Mouse (Mus musculus) myocyte (in vitro differentiated cells): ENCODE measurements around the gene Nbl1. TPM values are rescaled to one million over a fixed set of nuclear protein-coding genes. Genes with fewer than 3 reads are reported as not detected.

ENCODE experiments used
- H3K27me3 ChIP-seq: one replicate; pipeline ENCODE4 v1.6.1; 2011; ENCODE audit not compliant: control insufficient read depth, insufficient read depth, insufficient read length
- H3K36me3 ChIP-seq: one replicate; pipeline ENCODE4 v1.6.1; 2011; ENCODE audit not compliant: control insufficient read depth, insufficient read depth
- H3K4me2 ChIP-seq: one replicate; pipeline ENCODE4 v1.6.1; 2011; ENCODE audit warnings: low read depth, control low read depth
- H3K4me3 ChIP-seq: one replicate; pipeline ENCODE4 v1.5.1; 2011; ENCODE audit warnings: mild to moderate bottlenecking, control low read depth, moderate library complexity
- H3K79me2 ChIP-seq: one replicate; pipeline ENCODE4 v1.6.1; 2011; ENCODE audit not compliant: control insufficient read depth, insufficient read depth
- H3ac ChIP-seq: one replicate; pipeline ENCODE4 v1.6.1; 2011; ENCODE audit not compliant: control insufficient read depth, insufficient read length
- CEBPB ChIP-seq: IDR thresholded peaks from 2 replicates; pipeline ENCODE4 v1.6.1; 2011; ENCODE audit warnings: mild to moderate bottlenecking, moderate library complexity; ENCODE audit not compliant: poor library complexity, insufficient read depth, severe bottlenecking
- E2F4 ChIP-seq: IDR thresholded peaks from one replicate; pipeline ENCODE4 v1.6.1; 2011; ENCODE audit warnings: mild to moderate bottlenecking, control low read depth, moderate library complexity; ENCODE audit not compliant: insufficient read depth
- MAX ChIP-seq: IDR thresholded peaks from one replicate; pipeline ENCODE4 v1.6.1; 2011; ENCODE audit warnings: low read depth, mild to moderate bottlenecking, control low read depth
- MYOD1 ChIP-seq, 3 experiments: IDR thresholded peaks; one replicate each; pipeline ENCODE4 v1.6.1; 2011; ENCODE audit warnings: control low read depth in 2 of 3, low read depth in 2 of 3, mild to moderate bottlenecking in 2 of 3, moderate library complexity in 1 of 3; ENCODE audit not compliant: insufficient read length in 2 of 3, control insufficient read depth in 1 of 3
- MYOG ChIP-seq, 3 experiments: IDR thresholded peaks; one replicate each; pipeline ENCODE4 v1.6.1; 2011; ENCODE audit warnings: control low read depth in 2 of 3, low read depth in 2 of 3, mild to moderate bottlenecking in 2 of 3; ENCODE audit not compliant: insufficient read length in 2 of 3, control insufficient read depth in 1 of 3, insufficient read depth in 1 of 3
- POLR2A ChIP-seq: IDR thresholded peaks from one replicate; pipeline ENCODE4 v1.6.1; 2011; ENCODE audit warnings: low read depth, mild to moderate bottlenecking, control low read depth, moderate library complexity; ENCODE audit not compliant: insufficient read length
- POLR2AphosphoS2 ChIP-seq: IDR thresholded peaks from one replicate; pipeline ENCODE4 v1.6.1; 2011; ENCODE audit warnings: low read depth, control low read depth; ENCODE audit not compliant: insufficient read length
- REST ChIP-seq: IDR thresholded peaks from one replicate; pipeline ENCODE4 v1.6.1; 2011; ENCODE audit warnings: mild to moderate bottlenecking, control low read depth, moderate library complexity; ENCODE audit not compliant: insufficient read depth, insufficient read length
- SRF ChIP-seq: IDR thresholded peaks from one replicate; pipeline ENCODE4 v1.6.1; 2011; ENCODE audit warnings: low read depth; ENCODE audit not compliant: control insufficient read depth, insufficient read length
- TCF12 ChIP-seq: IDR thresholded peaks from one replicate; pipeline ENCODE4 v1.6.1; 2011; ENCODE audit warnings: mild to moderate bottlenecking, control low read depth; ENCODE audit not compliant: poor library complexity, insufficient read depth, severe bottlenecking
- TCF3 ChIP-seq: IDR thresholded peaks from one replicate; pipeline ENCODE4 v1.6.1; 2011; ENCODE audit warnings: low read depth, control low read depth; ENCODE audit not compliant: insufficient read length
- USF1 ChIP-seq: IDR thresholded peaks from one replicate; pipeline ENCODE4 v1.6.1; 2011; ENCODE audit warnings: low read depth, mild to moderate bottlenecking, control low read depth, moderate library complexity
- polyA plus RNA-seq: library from polyadenylated mRNA; unstranded; fragments of >200 nt; fragmentation: generic; extraction: Trizol; gene quantifications from one replicate; pipeline ENCODE4 v1.2.1, GENCODE M21; 2012; ENCODE audit warnings: missing spikeins

Nbl1 gene
- polyA plus RNA-seq, 1 experiment: 42.2 TPM

DNA sequence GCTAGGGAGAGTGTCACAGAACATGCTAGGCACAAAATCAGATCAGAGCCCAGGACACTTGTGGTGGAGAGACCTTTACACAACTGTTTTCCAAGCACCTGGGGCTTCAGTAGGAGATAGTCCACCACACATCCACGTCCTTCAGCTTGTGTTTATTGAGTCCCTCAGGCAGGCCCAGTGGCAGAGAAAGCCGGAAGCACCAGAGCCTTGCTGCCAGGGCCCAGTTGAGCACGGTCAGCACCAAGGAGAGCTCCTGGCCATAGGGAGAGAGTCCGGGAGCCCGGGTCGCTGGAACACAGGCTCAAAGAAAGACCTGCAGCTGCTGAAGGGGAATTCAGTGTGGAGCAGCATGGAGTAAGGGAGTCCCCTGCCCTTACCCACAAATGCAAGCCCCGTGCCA, 33.2 kb downstream of the Nbl1 start:
- Histone ChIP-seq H3ac (no peak overlapping the region), H3K4me2 (no peak overlapping the region), H3K79me2 (no peaks in the 10 kb centered on the region), H3K4me3 (no peak overlapping the region), H3K27me3 (peaks cover 7% of the 10 kb centered on the region), H3K36me3 (no peaks in the 10 kb centered on the region)
- TF ChIP-seq POLR2AphosphoS2 (no peak), REST (peak; percentile 68), MAX (no peak), TCF12 (no peak), SRF (no peak), TCF3 (no peak), POLR2A (no peak)

GRCm38 (mm10) chr4:139058029-139058428, 34.8 kb downstream of the Nbl1 start:
- Histone ChIP-seq H3ac (no peak overlapping the region), H3K4me3 (no peak overlapping the region), H3K4me2 (no peak overlapping the region), H3K27me3 (peaks cover 10% of the 10 kb centered on the region), H3K36me3 (no peaks in the 10 kb centered on the region), H3K79me2 (no peaks in the 10 kb centered on the region)
- TF ChIP-seq MYOD1 (IDR thresholded peaks at IDR 0.05; ENCODE audit: control insufficient read depth in 1 of 3, insufficient read length in 2 of 3, low read depth in 2 of 3): no peak

DNA sequence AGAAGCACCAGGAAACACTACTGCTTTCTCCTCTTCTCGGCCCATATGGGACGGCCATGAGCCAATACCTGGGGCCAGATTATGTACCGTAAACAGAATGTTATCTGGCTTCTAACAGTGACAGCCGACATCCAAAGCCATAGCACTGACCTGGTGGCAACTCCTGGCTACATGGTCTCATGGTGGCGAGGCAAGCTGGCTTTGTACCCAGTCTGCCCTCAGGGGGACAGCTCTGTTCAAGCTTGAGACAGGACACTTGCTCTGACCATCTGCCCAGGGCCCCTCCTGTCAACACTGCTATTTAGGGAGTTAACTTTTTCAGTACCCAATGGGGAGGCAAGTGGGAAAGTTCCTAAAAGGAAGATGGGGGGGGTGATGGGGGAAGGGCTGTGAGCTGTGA, 35.5 kb downstream of the Nbl1 start:
- no peaks in the 10 kb centered on the region for H3K36me3 ChIP-seq
- H3K27me3 ChIP-seq: peaks cover 10% of the 10 kb centered on the region
- no peaks in the 10 kb centered on the region for H3K79me2 ChIP-seq
- TF ChIP-seq MAX: no peak
- no peak for TF ChIP-seq USF1
- TF ChIP-seq TCF12: no peak
- no peak for TF ChIP-seq MYOG (IDR thresholded peaks at IDR 0.05; ENCODE audit: control insufficient read depth in 1 of 3, insufficient read depth in 1 of 3, insufficient read length in 2 of 3, low read depth in 2 of 3)
- no peak for TF ChIP-seq CEBPB
- TF ChIP-seq REST: no peak
- no peak for TF ChIP-seq MYOD1 (IDR thresholded peaks at IDR 0.05; ENCODE audit: control insufficient read depth in 1 of 3, insufficient read length in 2 of 3, low read depth in 2 of 3)
- no peak for TF ChIP-seq SRF
- no peak for TF ChIP-seq POLR2AphosphoS2
- TF ChIP-seq POLR2A: no peak
- no peak for TF ChIP-seq E2F4
- no peak overlapping the region for H3K4me3 ChIP-seq
- H3ac ChIP-seq: no peak overlapping the region
- no peak overlapping the region for H3K4me2 ChIP-seq

DNA sequence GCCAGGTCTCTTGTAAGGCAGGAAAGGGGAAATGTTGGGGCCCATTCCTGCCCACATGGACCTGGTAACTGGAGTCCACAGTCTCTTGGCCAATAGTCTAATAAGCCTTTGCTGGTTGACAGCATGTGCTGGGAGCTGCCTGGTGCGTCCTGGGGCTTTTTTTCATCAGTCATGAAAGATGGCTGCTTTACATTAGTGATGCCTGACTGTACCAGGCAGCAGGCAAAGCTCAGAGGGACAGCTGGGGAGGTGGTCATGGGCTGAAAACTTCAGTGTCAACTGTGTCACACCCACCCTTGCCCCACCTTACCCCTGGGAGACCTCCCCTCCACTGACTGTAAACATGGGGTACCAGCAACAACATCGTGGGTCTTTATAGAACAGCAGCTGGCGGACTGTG, 37.0 kb downstream of the Nbl1 start:
- no peak for TF ChIP-seq MAX
- TF ChIP-seq POLR2A: no peak
- TF ChIP-seq MYOG (IDR thresholded peaks at IDR 0.05; ENCODE audit: control insufficient read depth in 1 of 3, insufficient read depth in 1 of 3, insufficient read length in 2 of 3, low read depth in 2 of 3): no peak
- TF ChIP-seq CEBPB: no peak
- no peak for TF ChIP-seq TCF3
- no peak for TF ChIP-seq USF1
- no peak for TF ChIP-seq MYOD1 (IDR thresholded peaks at IDR 0.05; ENCODE audit: control insufficient read depth in 1 of 3, insufficient read length in 2 of 3, low read depth in 2 of 3)
- TF ChIP-seq SRF: no peak
- Histone ChIP-seq H3K79me2 (no peaks in the 10 kb centered on the region), H3K27me3 (peaks cover 10% of the 10 kb centered on the region), H3K36me3 (no peaks in the 10 kb centered on the region), H3ac (no peak overlapping the region), H3K4me3 (no peak overlapping the region), H3K4me2 (no peak overlapping the region)

DNA sequence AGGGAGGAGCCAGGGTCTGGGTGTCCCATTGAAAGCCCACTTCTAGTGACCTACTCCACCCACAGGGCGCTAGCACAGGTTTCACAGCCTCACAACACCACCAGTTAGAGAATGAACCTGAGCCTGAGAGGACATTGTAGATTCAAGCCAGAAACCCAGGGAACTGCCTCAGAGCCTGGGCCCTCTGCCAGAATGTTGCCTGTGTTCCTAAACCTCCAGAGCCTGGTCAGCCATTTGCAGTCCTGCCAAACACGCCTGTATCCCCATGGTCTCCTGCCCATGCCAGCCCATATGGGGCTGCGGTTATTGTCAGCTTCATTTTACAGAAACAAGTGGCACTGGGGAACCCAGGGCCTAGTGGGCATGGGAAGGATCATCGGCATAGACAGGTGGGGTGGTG, 37.5 kb downstream of the Nbl1 start:
- H3K4me2 ChIP-seq: no peak overlapping the region

More for the DNA sequence above, 37.5 kb downstream of the Nbl1 start:
- no peaks in the 10 kb centered on the region for H3K36me3 ChIP-seq
- H3K27me3 ChIP-seq: peaks cover 10% of the 10 kb centered on the region
- no peak overlapping the region for H3K4me3 ChIP-seq
- no peaks in the 10 kb centered on the region for H3K79me2 ChIP-seq
- TF ChIP-seq TCF3 (no peak), E2F4 (no peak), TCF12 (no peak), REST (no peak), CEBPB (no peak), MYOD1 (IDR thresholded peaks at IDR 0.05; ENCODE audit: control insufficient read depth in 1 of 3, insufficient read length in 2 of 3, low read depth in 2 of 3) (no peak), MAX (no peak), USF1 (no peak), POLR2AphosphoS2 (no peak), MYOG (IDR thresholded peaks at IDR 0.05; ENCODE audit: control insufficient read depth in 1 of 3, insufficient read depth in 1 of 3, insufficient read length in 2 of 3, low read depth in 2 of 3) (no peak)
- H3ac ChIP-seq: no peak overlapping the region
